Comparison of ENCODE assay signal across 12 mouse cellular contexts in the genomic region with DNA sequence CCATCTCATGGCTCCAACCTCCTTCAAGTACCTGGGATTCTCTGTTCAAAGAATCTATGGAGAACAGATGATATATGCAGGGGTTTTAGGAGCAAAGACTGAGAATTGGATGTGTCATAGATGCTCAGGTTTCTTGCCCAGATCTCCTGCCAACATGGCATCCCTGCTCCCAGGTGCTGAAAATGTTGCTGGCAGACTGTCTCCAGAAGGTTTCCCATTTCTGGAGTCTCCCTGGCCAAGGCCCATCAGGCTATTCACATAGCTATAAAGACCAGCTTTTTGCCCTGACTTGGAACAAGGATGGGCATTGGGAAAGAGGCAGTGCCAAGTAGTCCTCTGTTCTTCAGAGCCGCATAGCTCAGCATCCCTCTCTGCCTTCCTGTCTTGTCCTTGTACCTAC.
"Had no signal": no experiment of that assay in that cellular context is flagged by ENCODE, and none has a peak within 500 bp of the region (broad histone marks: within the 10 kb centered on the region; RNA-seq: fewer than 3 reads in every experiment).

No protein-coding gene starts in this region.

- DNase-seq: left cerebral cortex, postnatal 4 days; liver; liver, embryonic 13.5 days; liver, postnatal 0 days; lung, adult 18-20 months; lung, adult 2 months; lung, embryonic 14.5 days; lung, postnatal 10 days; lung, postnatal 14 days; lung, postnatal 36 days; lung, postnatal 4 days; midbrain, embryonic 14.5 days had no signal
